Mouse (Mus musculus) retina, embryonic 14.5 days (tissue): ENCODE results near the gene Eaf2.
"Not testable (repeated sequence)": the region's sequence is repeated elsewhere in the genome, so short reads cannot be mapped to it uniquely, and the experiment has no call there.

Experiments used
- DNase-seq: peaks from one replicate; pipeline ENCODE4 v3.0.0-alpha.2; 2015; ENCODE audit warnings: low spot score

Gene Eaf2

GRCm38 (mm10) chr16:36846894-36847293 is 27.9 kb downstream of the Eaf2 start:
- not testable (repeated sequence) for DNase-seq

GRCm38 (mm10) chr16:36828820-36829219 is 46.0 kb downstream of the Eaf2 start:
- no peak for DNase-seq

- DNase-seq, result peak; percentile 85
Measured at GRCm38 (mm10) chr16:36828054-36828786, 46.6 kb downstream of the Eaf2 start, which contains the start of gene Iqcb1. Iqcb1 (plus strand) TSS chr16:36828385.

GRCm38 (mm10) chr16:36827611-36828053 is 47.2 kb downstream of the Eaf2 start:
- no peak for DNase-seq

GRCm38 (mm10) chr16:36821474-36821873 is 53.3 kb downstream of the Eaf2 start:
- DNase-seq, result peak; percentile 31

GRCm38 (mm10) chr16:36820747-36821146 is 54.1 kb downstream of the Eaf2 start:
- no peak for DNase-seq

- DNase-seq, result peak; percentile 65
Measured at GRCm38 (mm10) chr16:36820016-36820415, 54.8 kb downstream of the Eaf2 start.

- peak; percentile 94 for DNase-seq
Measured at GRCm38 (mm10) chr16:36817321-36817926, 57.4 kb downstream of the Eaf2 start.

- no peak for DNase-seq
Measured at GRCm38 (mm10) chr16:36816916-36817315, 57.9 kb downstream of the Eaf2 start.

- no peak for DNase-seq
Measured at GRCm38 (mm10) chr16:36813680-36814079, 61.1 kb downstream of the Eaf2 start.

- DNase-seq, result no peak
Measured at GRCm38 (mm10) chr16:36808616-36809015, 66.2 kb downstream of the Eaf2 start.

- DNase-seq, result no peak
Measured at GRCm38 (mm10) chr16:36802361-36802760, 72.4 kb downstream of the Eaf2 start.

GRCm38 (mm10) chr16:36798334-36798733 is 76.5 kb downstream of the Eaf2 start:
- DNase-seq, result no peak

- no peak for DNase-seq
Measured at GRCm38 (mm10) chr16:36794976-36795375, 79.8 kb downstream of the Eaf2 start.

GRCm38 (mm10) chr16:36790166-36790565 is 84.6 kb downstream of the Eaf2 start:
- DNase-seq, result no peak

GRCm38 (mm10) chr16:36786466-36786865 is 88.3 kb downstream of the Eaf2 start:
- DNase-seq, result no peak

GRCm38 (mm10) chr16:36784594-36785313 is 90.0 kb downstream of the Eaf2 start, which contains the start of gene Slc15a2:
Slc15a2 (minus strand) TSS chr16:36784962.
- DNase-seq, result no peak

GRCm38 (mm10) chr16:36784146-36784545 is 90.7 kb downstream of the Eaf2 start:
- DNase-seq, result no peak

- DNase-seq, result no peak
Measured at GRCm38 (mm10) chr16:36775658-36776057, 99.1 kb downstream of the Eaf2 start.

- DNase-seq, result no peak
Measured at GRCm38 (mm10) chr16:36772996-36773395, 101.8 kb downstream of the Eaf2 start.

GRCm38 (mm10) chr16:36771703-36772102 is 103.1 kb downstream of the Eaf2 start:
- no peak for DNase-seq

GRCm38 (mm10) chr16:36771244-36771643 is 103.6 kb downstream of the Eaf2 start:
- DNase-seq, result no peak

- DNase-seq, result peak; percentile 57
Measured at GRCm38 (mm10) chr16:36770830-36771229, 104.0 kb downstream of the Eaf2 start.
